Mouse (Mus musculus): ENCODE data around the gene Cnfn.

GRCm38 (mm10) chr7:25382541-25382940 is 13.0 kb upstream of the Cnfn start:
- TF ChIP-seq CTCF (IDR thresholded peaks at IDR 0.05; ENCODE audit: insufficient read depth, low read length) (no peak), POLR2A (IDR thresholded peaks at IDR 0.05; ENCODE audit: borderline replicate concordance, extremely low read depth, low read depth, low read length) (no peak)

Data from lung, adult 2 months (tissue).